Mouse (Mus musculus): Measurements from ENCODE around the gene Pigk. TPM values are rescaled to one million over a fixed set of nuclear protein-coding genes. Genes with fewer than 3 reads are reported as not detected.

Gene Pigk
- polyA plus RNA-seq (2011; ENCODE audit: insufficient read length, low read depth, missing spikeins): 73.2 and 85.7 TPM in 2 replicates

DNA sequence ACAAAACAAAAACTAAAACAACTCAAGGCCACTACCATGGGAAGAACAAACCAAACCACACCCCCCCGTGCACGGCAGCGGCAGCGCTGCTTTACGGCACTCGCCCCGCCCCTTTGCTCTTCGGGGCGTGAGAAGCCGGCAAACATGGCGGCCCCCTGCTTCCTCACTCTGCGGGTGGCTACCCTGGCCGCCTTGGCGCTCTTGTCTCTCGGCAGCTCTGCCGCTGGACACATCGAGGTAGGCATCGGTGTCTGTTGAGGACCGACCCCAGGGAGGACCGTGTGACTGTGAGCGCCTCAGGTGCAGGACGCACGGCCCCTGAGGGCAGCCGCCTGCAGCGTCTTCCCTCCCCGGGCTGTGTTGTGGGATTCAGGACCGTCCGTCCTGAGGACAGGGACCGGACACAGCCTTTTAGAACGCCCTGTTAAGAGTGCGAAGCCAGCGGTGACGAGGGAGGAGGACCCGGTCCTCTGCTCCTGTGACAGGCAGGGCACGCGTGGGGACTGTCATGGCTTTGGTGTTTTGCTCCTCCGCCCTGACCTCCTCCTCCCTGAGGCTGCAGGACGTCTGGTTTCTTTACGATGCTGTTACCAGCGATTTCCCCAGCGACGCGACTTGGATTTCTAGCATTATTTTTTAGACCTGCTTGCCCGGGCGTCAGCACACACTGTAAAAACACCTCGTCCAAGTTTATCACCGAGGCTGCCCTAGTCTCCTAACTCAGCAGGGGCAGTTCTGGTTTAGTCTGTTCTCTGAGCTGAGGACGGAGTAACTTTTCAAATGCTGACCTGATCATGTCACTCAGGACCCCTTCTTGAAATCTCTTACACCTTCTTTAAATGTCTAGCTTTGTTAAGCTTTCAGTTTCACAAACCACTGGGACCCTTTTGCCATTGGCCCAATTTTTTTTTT, at the start of gene Pigk:
Gene Pigk (plus strand): TSS at position 110 of the 912 bp plus-strand sequence.
- TF ChIP-seq CTCF (IDR thresholded peaks at IDR 0.05; ENCODE audit: borderline replicate concordance, insufficient read depth, low read length) (no peak), POLR2A (IDR thresholded peaks at IDR 0.05; ENCODE audit: low read depth, low read length) (peak; percentile 77)
- Histone ChIP-seq H3K27ac (ENCODE audit: insufficient read depth, low read length) (no peak within 1 kb of the TSS), H3K4me1 (ENCODE audit: control insufficient read depth, insufficient read depth, low read length) (peaks cover 3% of the 10 kb centered on the region; the same call in 1 of the 2 replicates), H3K4me3 (ENCODE audit: insufficient read depth, low read length) (peak within 1 kb of the TSS; percentile 85)

- peaks cover 9% of the 10 kb centered on the region for H3K4me1 ChIP-seq (ENCODE audit: control insufficient read depth, insufficient read depth, low read length)
- TF ChIP-seq CTCF (IDR thresholded peaks at IDR 0.05; ENCODE audit: borderline replicate concordance, insufficient read depth, low read length) (no peak), POLR2A (IDR thresholded peaks at IDR 0.05; ENCODE audit: low read depth, low read length) (peak; percentile 51; the same call in 1 of the 2 replicates)
- H3K27ac ChIP-seq (ENCODE audit: insufficient read depth, low read length): no peak overlapping the region
- peak overlapping the region; percentile 66 for H3K4me3 ChIP-seq (ENCODE audit: insufficient read depth, low read length)
These were observed 46.9 kb upstream of the Pigk start for GRCm38 (mm10) chr3:152666991-152667355.

GRCm38 (mm10) chr3:152667356-152668211, 46.3 kb upstream of the Pigk start:
- no peak overlapping the region for H3K27ac ChIP-seq (ENCODE audit: insufficient read depth, low read length)
- H3K4me1 ChIP-seq (ENCODE audit: control insufficient read depth, insufficient read depth, low read length): peaks cover 9% of the 10 kb centered on the region
- TF ChIP-seq POLR2A (IDR thresholded peaks at IDR 0.05; ENCODE audit: low read depth, low read length) (peak; percentile 40; the same call in 1 of the 2 replicates), CTCF (IDR thresholded peaks at IDR 0.05; ENCODE audit: borderline replicate concordance, insufficient read depth, low read length) (no peak)
- H3K4me3 ChIP-seq (ENCODE audit: insufficient read depth, low read length): peak overlapping the region; percentile 66

DNA sequence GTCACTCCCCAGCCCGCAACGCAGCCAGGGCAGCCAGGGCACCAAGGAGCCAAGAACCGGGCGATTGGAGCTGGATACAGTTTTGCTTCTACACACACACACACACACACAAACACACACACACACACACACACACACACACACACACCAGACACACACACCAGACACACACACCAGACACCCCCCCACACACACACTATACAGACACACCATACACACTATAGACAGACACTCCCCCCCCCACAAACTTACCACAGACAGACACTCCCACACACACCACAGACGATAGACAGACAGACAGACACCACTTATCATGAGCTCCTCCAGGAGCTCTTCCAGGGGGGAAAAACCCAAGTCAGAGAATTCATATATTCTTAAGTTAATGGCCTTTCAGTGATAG, 45.7 kb upstream of the Pigk start, which contains the start of gene Ak5:
Gene Ak5 (minus strand): TSS at position 122 of the 400 bp plus-strand sequence.
- TF ChIP-seq CTCF (IDR thresholded peaks at IDR 0.05; ENCODE audit: borderline replicate concordance, insufficient read depth, low read length) (no peak), POLR2A (IDR thresholded peaks at IDR 0.05; ENCODE audit: low read depth, low read length) (no peak)
- Histone ChIP-seq H3K4me3 (ENCODE audit: insufficient read depth, low read length) (peak within 1 kb of the TSS; percentile 66), H3K27ac (ENCODE audit: insufficient read depth, low read length) (no peak within 1 kb of the TSS), H3K4me1 (ENCODE audit: control insufficient read depth, insufficient read depth, low read length) (peaks cover 9% of the 10 kb centered on the region)

DNA sequence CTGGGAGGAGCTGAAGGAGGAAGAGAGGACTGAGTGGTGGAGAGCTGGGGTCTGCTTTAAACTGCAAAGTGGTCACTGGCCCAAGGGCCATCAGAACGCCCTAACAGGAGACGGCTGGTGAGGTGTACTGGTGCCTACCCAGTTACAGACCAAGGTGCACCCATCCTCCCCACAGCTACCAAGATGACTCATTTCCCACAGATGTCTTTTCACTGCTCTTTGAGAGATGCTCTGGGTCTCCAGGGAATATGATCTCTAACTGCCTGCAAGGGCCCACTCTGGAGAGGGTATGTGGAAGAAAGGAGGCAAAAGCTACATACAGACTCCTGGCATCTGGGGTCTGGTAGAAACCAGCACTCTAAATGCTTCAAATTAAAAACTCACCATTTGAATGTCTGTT, 45.1 kb upstream of the Pigk start:
- no peak overlapping the region for H3K27ac ChIP-seq (ENCODE audit: insufficient read depth, low read length)
- TF ChIP-seq CTCF (IDR thresholded peaks at IDR 0.05; ENCODE audit: borderline replicate concordance, insufficient read depth, low read length) (no peak), POLR2A (IDR thresholded peaks at IDR 0.05; ENCODE audit: low read depth, low read length) (no peak)
- H3K4me3 ChIP-seq (ENCODE audit: insufficient read depth, low read length): no peak overlapping the region
- H3K4me1 ChIP-seq (ENCODE audit: control insufficient read depth, insufficient read depth, low read length): peaks cover 9% of the 10 kb centered on the region

DNA sequence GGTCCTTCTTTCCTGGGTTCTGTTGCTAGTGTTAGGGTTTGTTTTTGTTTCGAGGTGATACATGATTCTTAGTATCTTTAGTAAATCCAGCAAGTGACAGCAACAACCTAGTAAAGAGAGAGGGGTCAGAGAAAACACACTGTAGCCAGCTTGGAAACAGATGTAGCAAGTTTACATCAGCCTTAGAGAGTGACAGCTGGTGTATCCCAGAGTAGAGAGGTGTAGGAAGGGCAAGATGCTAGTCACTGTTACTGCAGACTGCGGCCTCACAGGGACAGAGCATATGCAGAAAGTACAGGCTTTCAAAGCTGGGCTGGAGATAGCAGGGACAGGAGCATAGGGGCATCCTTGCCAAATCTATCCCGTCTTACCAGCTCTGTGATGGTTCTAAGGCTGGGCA, 44.1 kb upstream of the Pigk start:
- Histone ChIP-seq H3K4me1 (ENCODE audit: control insufficient read depth, insufficient read depth, low read length) (peaks cover 9% of the 10 kb centered on the region), H3K27ac (ENCODE audit: insufficient read depth, low read length) (no peak overlapping the region), H3K4me3 (ENCODE audit: insufficient read depth, low read length) (no peak overlapping the region)
- TF ChIP-seq POLR2A (IDR thresholded peaks at IDR 0.05; ENCODE audit: low read depth, low read length) (no peak), CTCF (IDR thresholded peaks at IDR 0.05; ENCODE audit: borderline replicate concordance, insufficient read depth, low read length) (no peak)

DNA sequence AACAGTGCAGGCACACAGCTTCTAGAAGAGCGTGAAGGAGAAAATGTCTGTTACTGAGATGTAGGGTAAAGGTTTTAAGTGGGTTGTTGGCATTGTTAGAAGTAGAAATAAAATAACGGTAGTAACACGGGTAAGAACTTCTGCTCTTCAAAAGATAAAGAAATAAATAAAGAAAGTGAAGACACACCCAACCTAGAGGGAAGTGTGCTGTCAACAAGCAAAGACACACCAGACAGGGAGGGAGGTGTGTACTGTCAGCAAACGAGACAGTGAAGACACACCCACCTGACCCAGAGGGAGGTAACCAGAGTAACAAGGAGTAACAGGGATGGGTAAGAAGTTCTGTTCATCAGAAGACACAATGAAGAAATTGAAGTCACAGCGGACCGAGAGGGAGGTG, 39.2 kb upstream of the Pigk start:
- no peak overlapping the region for H3K4me3 ChIP-seq (ENCODE audit: insufficient read depth, low read length)
- TF ChIP-seq CTCF (IDR thresholded peaks at IDR 0.05; ENCODE audit: borderline replicate concordance, insufficient read depth, low read length): no peak
- TF ChIP-seq POLR2A (IDR thresholded peaks at IDR 0.05; ENCODE audit: low read depth, low read length): no peak
- no peak overlapping the region for H3K27ac ChIP-seq (ENCODE audit: insufficient read depth, low read length)
- H3K4me1 ChIP-seq (ENCODE audit: control insufficient read depth, insufficient read depth, low read length): no peaks in the 10 kb centered on the region

DNA sequence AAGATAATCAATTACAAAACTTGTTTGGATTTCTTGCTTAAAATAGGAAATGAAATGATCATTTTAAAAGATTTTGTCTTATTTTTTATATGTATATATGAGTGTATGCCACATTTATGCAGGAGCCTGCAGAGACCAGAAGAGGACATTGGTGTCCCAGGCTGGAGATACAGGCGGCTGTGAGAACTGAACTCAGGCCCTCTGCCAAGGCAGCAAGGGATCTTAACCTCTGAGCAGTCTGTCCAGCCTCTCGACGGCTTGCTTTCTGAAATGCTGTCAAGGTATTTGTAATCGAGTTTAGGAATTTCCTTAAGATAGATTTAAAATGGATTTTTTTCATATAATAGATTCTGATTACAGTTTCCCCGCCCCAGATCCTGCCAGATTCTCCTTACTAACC, 25.4 kb upstream of the Pigk start:
- Histone ChIP-seq H3K27ac (ENCODE audit: insufficient read depth, low read length) (no peak overlapping the region), H3K4me3 (ENCODE audit: insufficient read depth, low read length) (no peak overlapping the region), H3K4me1 (ENCODE audit: control insufficient read depth, insufficient read depth, low read length) (no peaks in the 10 kb centered on the region)
- no peak for TF ChIP-seq CTCF (IDR thresholded peaks at IDR 0.05; ENCODE audit: borderline replicate concordance, insufficient read depth, low read length)
- no peak for TF ChIP-seq POLR2A (IDR thresholded peaks at IDR 0.05; ENCODE audit: low read depth, low read length)

- Histone ChIP-seq H3K4me1 (ENCODE audit: control insufficient read depth, insufficient read depth, low read length) (no peaks in the 10 kb centered on the region), H3K27ac (ENCODE audit: insufficient read depth, low read length) (no peak overlapping the region), H3K4me3 (ENCODE audit: insufficient read depth, low read length) (no peak overlapping the region)
- no peak for TF ChIP-seq CTCF (IDR thresholded peaks at IDR 0.05; ENCODE audit: borderline replicate concordance, insufficient read depth, low read length)
- TF ChIP-seq POLR2A (IDR thresholded peaks at IDR 0.05; ENCODE audit: low read depth, low read length): no peak
These were observed 24.8 kb upstream of the Pigk start for GRCm38 (mm10) chr3:152689105-152689504.
